Mouse (Mus musculus) embryonic fibroblast, embryonic 13.5 days (primary cell): ENCODE results near the gene Ift140.

ENCODE experiments used
- CTCF ChIP-seq: IDR thresholded peaks from 2 replicates; pipeline ENCODE4 v1.5.1; 2011; ENCODE audit warnings: mild to moderate bottlenecking, control low read depth, low read length, moderate library complexity, borderline replicate concordance; ENCODE audit not compliant: insufficient read depth
- POLR2A ChIP-seq: IDR thresholded peaks from 2 replicates; pipeline ENCODE4 v1.6.1; 2011; ENCODE audit warnings: low read depth, mild to moderate bottlenecking, control low read depth, low read length, moderate library complexity

DNA sequence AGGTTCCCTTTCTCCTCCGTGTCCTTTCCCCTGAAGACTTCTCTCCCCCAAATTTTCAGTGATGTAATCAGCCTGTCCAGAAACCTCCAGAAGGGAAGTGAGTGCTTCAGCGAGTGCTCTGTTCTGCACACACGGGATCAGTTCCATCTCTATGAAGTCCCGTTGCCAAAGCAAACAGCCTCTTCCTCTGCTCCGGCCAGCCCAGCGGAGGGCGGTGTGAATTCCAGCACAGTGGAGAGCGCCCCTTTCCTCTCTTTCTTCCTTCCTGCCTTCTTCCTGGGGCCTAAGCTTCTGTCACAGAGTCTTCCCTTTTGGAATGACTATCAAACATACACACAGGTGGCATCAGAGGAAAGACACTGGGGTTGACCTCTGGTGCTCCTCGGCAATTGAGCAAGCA is 48.5 kb downstream of the Ift140 start:
- TF ChIP-seq CTCF, result no peak
- TF ChIP-seq POLR2A, result no peak
